Mouse (Mus musculus) CD4-positive helper T cell, adult 2 months (primary cell): ENCODE measurements at regions not wholly inside any gene's neighbourhood (a gene's known extent, or its start where the extent isn't known, plus 50 kb on each side); places are given as distances from the start of the nearest gene placed in this dataset.

ENCODE experiments used
- DNase-seq: peaks from one replicate; pipeline ENCODE4 v3.0.0-alpha.2; 2012; ENCODE audit warnings: low read depth, missing footprints, low spot score

- DNase-seq = peak; percentile 4
These were observed 114.8 kb downstream of the Pcsk1 start for GRCm38 (mm10) chr13:75204417-75204816.

GRCm38 (mm10) chr13:75223944-75224343 is 134.3 kb downstream of the Pcsk1 start:
- no peak for DNase-seq

- DNase-seq = no peak
These were observed 136.1 kb downstream of the Pcsk1 start for GRCm38 (mm10) chr13:75225581-75226297.

GRCm38 (mm10) chr13:75227616-75228277 is 138.1 kb downstream of the Pcsk1 start:
- DNase-seq = peak; percentile 29

GRCm38 (mm10) chr13:75236424-75236823 is 146.8 kb downstream of the Pcsk1 start:
- no peak for DNase-seq
